Mouse (Mus musculus) limb, embryonic 11.5 days (tissue): ENCODE results near the gene Arf1. TPM values are rescaled to one million over a fixed set of nuclear protein-coding genes. Genes with fewer than 3 reads are reported as not detected.

Source experiments
- ATAC-seq: fragments of 200-750 bp; cut with Nextera tagmentation; 2 replicates; pipeline ENCODE4 v1.8.0; 2017; ENCODE audit warnings: low read depth; ENCODE audit not compliant: insufficient number of reproducible peaks, low FRiP score, low TSS enrichment
- DNase-seq: peaks from one replicate; pipeline ENCODE4 v3.0.0-alpha.2; 2015; ENCODE audit warnings: low spot score
- H3K27ac ChIP-seq: fragments of 300-500 bp; sonication (generic); replicated peaks from 2 replicates; pipeline ENCODE4 v1.5.1; 2014; ENCODE audit warnings: low read depth, mild to moderate bottlenecking, low read length
- H3K27me3 ChIP-seq: fragments of 300-500 bp; sonication (generic); 2 replicates; pipeline ENCODE4 v1.6.1; 2014; ENCODE audit warnings: mild to moderate bottlenecking, low read length, mixed read lengths; ENCODE audit not compliant: control insufficient read depth, insufficient read depth
- H3K36me3 ChIP-seq: fragments of 300-500 bp; sonication (generic); 2 replicates; pipeline ENCODE4 v1.6.1; 2014; ENCODE audit warnings: mild to moderate bottlenecking, low read length, moderate library complexity, mixed read lengths; ENCODE audit not compliant: control insufficient read depth, insufficient read depth
- H3K4me1 ChIP-seq: fragments of 300-500 bp; sonication (generic); 2 replicates; pipeline ENCODE4 v1.6.1; 2014; ENCODE audit warnings: low read length, mixed read lengths; ENCODE audit not compliant: control insufficient read depth, insufficient read depth
- H3K4me2 ChIP-seq: fragments of 300-500 bp; sonication (generic); 2 replicates; pipeline ENCODE4 v1.6.1; 2014; ENCODE audit warnings: low read depth, mild to moderate bottlenecking, moderate library complexity; ENCODE audit not compliant: severe bottlenecking
- H3K4me3 ChIP-seq: fragments of 300-500 bp; sonication (generic); 2 replicates; pipeline ENCODE4 v1.5.1; 2014; ENCODE audit warnings: low read depth, low read length
- H3K9ac ChIP-seq: fragments of 300-500 bp; sonication (generic); 2 replicates; pipeline ENCODE4 v1.6.1; 2014; ENCODE audit warnings: mild to moderate bottlenecking, low read length
- H3K9me3 ChIP-seq: fragments of 300-500 bp; sonication (generic); 2 replicates; pipeline ENCODE4 v1.6.1; 2016; ENCODE audit warnings: low read length; ENCODE audit not compliant: control insufficient read depth
- WGBS: fragments of 180-500 bp; shearing (Covaris S2); extraction: QIAGEN DNeasy Blood & Tissue Kit; methylation state at CpG from one replicate; pipeline ENCODE4 v1.1.7; 2014; 5-methylcytosine and 5-hydroxymethylcytosine counted together
- polyA plus RNA-seq: library from polyadenylated mRNA; unstranded; fragments of >200 nt; fragmentation: Nextera tagmentation; extraction: Ambion mirVana; gene quantifications from 2 replicates; pipeline ENCODE4 v1.2.1, GENCODE M21; 2014

The Arf1 gene
- polyA plus RNA-seq, 1 experiment from 2014 or later = 649 TPM

DNA sequence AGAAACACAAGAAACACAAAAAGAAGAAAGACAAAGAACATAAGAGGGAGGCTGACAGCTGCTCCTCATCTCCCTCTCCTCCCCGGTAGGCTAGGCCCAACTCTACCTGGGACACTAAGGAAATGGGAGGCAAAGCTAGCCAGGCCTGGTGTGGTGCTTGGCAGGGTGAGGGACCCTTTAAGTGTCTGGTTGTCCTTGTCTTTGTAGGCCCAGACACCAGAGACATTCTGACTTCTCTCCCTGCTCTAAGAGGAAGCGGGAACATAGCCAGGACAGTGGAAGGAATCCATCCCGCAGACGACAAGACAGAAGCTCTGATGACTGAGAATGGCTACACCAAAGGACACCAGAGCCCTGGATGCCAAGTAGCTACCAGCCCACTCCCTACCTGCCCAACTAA lies 18.1 kb downstream of the Arf1 start:
- DNase-seq = no peak
- WGBS = 93% methylated on average over 4 of the region's 4 CpGs
- H3K27me3 ChIP-seq = no peaks in the 10 kb centered on the region
- no peak for ATAC-seq
- H3K27ac ChIP-seq = no peak overlapping the region
- peaks cover 8% of the 10 kb centered on the region; the same call in 1 of the 2 replicates for H3K4me1 ChIP-seq
- H3K9me3 ChIP-seq = no peaks in the 10 kb centered on the region
- no peak overlapping the region for H3K4me3 ChIP-seq
- H3K36me3 ChIP-seq = peaks cover 16% of the 10 kb centered on the region
- H3K4me2 ChIP-seq = no peak overlapping the region
- H3K9ac ChIP-seq = no peak overlapping the region

DNA sequence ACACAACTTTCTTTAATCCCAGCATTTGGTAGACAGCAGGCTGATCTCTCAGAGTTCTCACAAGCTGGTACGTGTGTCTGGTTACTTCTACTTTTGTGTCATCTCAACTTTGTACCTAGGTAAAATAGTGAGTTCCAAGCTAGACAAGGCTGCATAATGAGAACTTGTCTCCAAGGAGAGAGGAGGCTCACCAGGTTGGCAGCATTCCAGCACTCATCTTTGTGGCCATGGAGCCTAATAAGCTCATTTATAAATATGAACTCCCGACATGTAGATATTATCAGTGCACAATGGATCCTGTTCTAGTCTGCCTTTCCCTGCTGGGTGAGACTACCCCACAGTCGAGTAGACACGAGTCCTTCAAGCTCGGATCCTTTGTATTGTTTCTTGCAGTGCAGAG lies 18.5 kb downstream of the Arf1 start:
- Histone ChIP-seq H3K4me1 (peaks cover 8% of the 10 kb centered on the region; the same call in 1 of the 2 replicates), H3K27ac (no peak overlapping the region), H3K27me3 (no peaks in the 10 kb centered on the region), H3K9ac (no peak overlapping the region), H3K36me3 (peaks cover 16% of the 10 kb centered on the region), H3K9me3 (no peaks in the 10 kb centered on the region), H3K4me2 (peak overlapping the region; percentile 84; the same call in 1 of the 2 replicates), H3K4me3 (no peak overlapping the region; the same call in 1 of the 2 replicates)
- no peak for DNase-seq
- no peak for ATAC-seq
- whole genome bisulfite sequencing = 88% methylated on average over 5 of the region's 5 CpGs

GRCm38 (mm10) chr11:59209003-59209441 lies 19.0 kb downstream of the Arf1 start:
- H3K36me3 ChIP-seq = peaks cover 20% of the 10 kb centered on the region

GRCm38 (mm10) chr11:59208153-59208831 lies 19.8 kb downstream of the Arf1 start, which contains the start of gene 2310033P09Rik:
Gene 2310033P09Rik, plus strand, starts transcription at chr11:59208321.
- H3K27me3 ChIP-seq = no peaks in the 10 kb centered on the region
- H3K4me3 ChIP-seq = peak within 1 kb of the TSS; percentile 90
- peaks cover 20% of the 10 kb centered on the region for H3K36me3 ChIP-seq
- peaks cover 8% of the 10 kb centered on the region; the same call in 1 of the 2 replicates for H3K4me1 ChIP-seq
- DNase-seq = peak; percentile 96
- under 1% methylated on average over 67 of the region's 67 CpGs for WGBS
- H3K27ac ChIP-seq = peak within 1 kb of the TSS; percentile 84
- H3K4me2 ChIP-seq = peak within 1 kb of the TSS; percentile 84
- peak within 1 kb of the TSS; percentile 87 for H3K9ac ChIP-seq
- ATAC-seq = peak; percentile 81
- H3K9me3 ChIP-seq = no peaks in the 10 kb centered on the region

More at GRCm38 (mm10) chr11:59209003-59209441, 19.0 kb downstream of the Arf1 start:
- peak overlapping the region; percentile 42; the same call in 1 of the 2 replicates for H3K27ac ChIP-seq
- peak; percentile 45 for ATAC-seq
- 14% methylated on average over 18 of the region's 18 CpGs for WGBS
- no peaks in the 10 kb centered on the region for H3K9me3 ChIP-seq
- H3K4me3 ChIP-seq = peak overlapping the region; percentile 90
- DNase-seq = peak; percentile 78
- H3K4me1 ChIP-seq = peaks cover 8% of the 10 kb centered on the region; the same call in 1 of the 2 replicates
- no peaks in the 10 kb centered on the region for H3K27me3 ChIP-seq
- peak overlapping the region; percentile 87 for H3K9ac ChIP-seq
- peak overlapping the region; percentile 84 for H3K4me2 ChIP-seq

DNA sequence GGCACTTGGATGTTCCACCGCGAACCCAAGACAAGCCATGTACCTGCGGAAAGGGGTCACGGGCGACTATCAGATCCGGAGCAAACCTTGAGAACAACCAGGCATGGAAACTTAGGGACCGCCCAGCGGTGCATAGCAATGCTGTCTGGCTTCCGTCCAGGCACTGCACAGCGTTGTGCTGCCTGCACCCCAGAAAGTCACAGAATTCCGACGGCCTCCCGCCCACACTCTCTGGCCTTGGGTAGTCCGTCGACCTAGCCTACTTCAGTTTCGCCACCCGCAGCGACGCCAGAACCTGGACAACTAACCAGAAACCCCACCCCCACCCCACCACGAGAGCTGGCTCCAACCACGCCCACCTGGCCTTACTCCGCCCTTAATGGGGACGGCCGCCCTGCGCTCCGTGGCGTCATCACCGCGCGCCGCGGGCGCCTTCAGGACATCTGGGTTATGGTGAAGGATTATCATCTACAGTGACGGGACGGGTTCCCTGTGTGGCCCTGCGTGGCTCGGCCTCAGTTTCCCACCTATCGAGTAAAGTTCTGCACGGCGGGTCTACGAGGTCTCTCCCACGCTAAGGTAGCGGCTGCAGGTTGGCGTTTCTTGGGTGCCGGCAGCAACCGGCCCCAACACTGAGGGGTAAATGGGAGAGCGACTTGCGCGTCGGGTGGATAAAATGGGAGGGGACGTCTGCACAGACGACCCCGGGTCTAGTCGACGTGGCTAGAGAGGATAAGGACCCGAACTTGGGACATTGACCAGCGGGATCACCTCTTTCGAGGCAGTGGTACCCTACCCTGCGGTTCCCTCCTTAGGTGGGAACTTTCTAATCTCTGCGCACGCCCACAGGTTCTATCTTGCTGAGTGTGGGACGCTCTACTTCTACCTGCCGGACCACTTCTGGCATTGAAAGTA lies 25.7 kb downstream of the Arf1 start, which contains the start of gene Mrpl55:
TSS of gene Mrpl55 (plus strand) at position 406 of the 915 bp plus-strand sequence.
- under 1% methylated on average over 63 of the region's 63 CpGs for WGBS
- Histone ChIP-seq H3K4me1 (peaks cover 12% of the 10 kb centered on the region; the same call in 1 of the 2 replicates), H3K27ac (no peak within 1 kb of the TSS), H3K27me3 (no peaks in the 10 kb centered on the region), H3K4me2 (peak within 1 kb of the TSS; percentile 88), H3K36me3 (peaks cover 9% of the 10 kb centered on the region), H3K9me3 (no peaks in the 10 kb centered on the region), H3K4me3 (peak within 1 kb of the TSS; percentile 87), H3K9ac (peak within 1 kb of the TSS; percentile 75)
- ATAC-seq (peak; percentile 91), DNase-seq (peak; percentile 96)

- Histone ChIP-seq H3K36me3 (peaks cover 9% of the 10 kb centered on the region), H3K9ac (peak overlapping the region; percentile 75), H3K4me3 (peak overlapping the region; percentile 87), H3K27me3 (no peaks in the 10 kb centered on the region), H3K9me3 (no peaks in the 10 kb centered on the region), H3K4me1 (peaks cover 12% of the 10 kb centered on the region; the same call in 1 of the 2 replicates), H3K4me2 (peak overlapping the region; percentile 88), H3K27ac (no peak overlapping the region)
- ATAC-seq (0 out of 2 replicates have a peak, but pooled peaks have one; percentile 11), DNase-seq (no peak)
- 35% methylated on average over 16 of the region's 16 CpGs for WGBS
Observed at GRCm38 (mm10) chr11:59201216-59202002, 26.7 kb downstream of the Arf1 start.

DNA sequence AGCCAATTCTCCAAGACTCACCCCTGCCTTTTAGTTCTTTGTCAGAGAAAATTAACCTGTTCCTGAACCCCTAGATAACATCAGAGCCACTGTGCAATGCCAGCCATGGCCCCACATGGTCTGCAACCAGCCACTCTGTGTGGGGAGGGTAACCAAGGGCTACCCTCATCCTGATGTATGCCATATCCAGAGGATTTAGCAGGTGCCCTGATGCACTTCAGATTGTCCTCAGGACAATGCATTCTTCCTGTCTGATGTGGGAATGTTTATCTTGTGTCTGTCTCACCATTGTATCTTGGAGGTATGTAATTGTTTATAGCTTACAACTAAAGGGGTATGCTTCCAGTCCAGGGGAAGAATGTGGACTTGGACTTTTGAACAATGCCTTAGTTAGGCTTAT lies 31.8 kb downstream of the Arf1 start:
- no peak for ATAC-seq
- Histone ChIP-seq H3K9me3 (no peaks in the 10 kb centered on the region), H3K4me3 (no peak overlapping the region), H3K4me2 (no peak overlapping the region), H3K27me3 (no peaks in the 10 kb centered on the region), H3K4me1 (peaks cover 2% of the 10 kb centered on the region; the same call in 1 of the 2 replicates), H3K36me3 (no peaks in the 10 kb centered on the region), H3K27ac (no peak overlapping the region), H3K9ac (no peak overlapping the region)
- DNase-seq = no peak
